Mouse (Mus musculus): ENCODE results near the gene Fcgr3. TPM values are rescaled to one million over a fixed set of nuclear protein-coding genes. Genes with fewer than 3 reads are reported as not detected.
"Not testable (repeated sequence)": the region's sequence is repeated elsewhere in the genome, so short reads cannot be mapped to it uniquely, and the experiment has no call there.

The Fcgr3 gene
- polyA plus RNA-seq, 1 experiment from 2014 or later, result 9.7 TPM

GRCm38 (mm10) chr1:171063569-171064490 lies 905 bp downstream of the Fcgr3 start:
- WGBS, result 8% methylated on average over 36 of the region's 61 CpGs
- H3K27ac ChIP-seq (replicated peaks in 1 of 2; ENCODE audit: control insufficient read depth in 1 of 2, insufficient read depth in 1 of 2, low read depth in 2 of 2, low read length in 2 of 2), result not testable (repeated sequence)

GRCm38 (mm10) chr1:171061566-171061965 lies 3.2 kb downstream of the Fcgr3 start:
- peaks cover 16% of the 10 kb centered on the region for H3K27me3 ChIP-seq (ENCODE audit: control insufficient read depth, insufficient read depth, low read length)
- H3K9ac ChIP-seq (ENCODE audit: low read length), result no peak overlapping the region
- ATAC-seq (ENCODE audit: insufficient number of reproducible peaks, insufficient read depth, low FRiP score, low read depth), result no peak
- H3K27ac ChIP-seq (replicated peaks in 1 of 2; ENCODE audit: control insufficient read depth in 1 of 2, insufficient read depth in 1 of 2, low read depth in 2 of 2, low read length in 2 of 2), result no peak overlapping the region
- no peaks in the 10 kb centered on the region for H3K36me3 ChIP-seq (ENCODE audit: control insufficient read depth, insufficient read depth, low read length)
- H3K9me3 ChIP-seq (ENCODE audit: control insufficient read depth, low read length), result no peaks in the 10 kb centered on the region
- WGBS, result 84% methylated on average over 3 of the region's 3 CpGs
- H3K4me3 ChIP-seq (ENCODE audit: control insufficient read depth in 1 of 2, insufficient read depth in 1 of 2, low read depth in 1 of 2, low read length in 2 of 2), result no peak overlapping the region
- H3K4me1 ChIP-seq (ENCODE audit: control insufficient read depth in 2 of 2, insufficient read depth in 2 of 2, low read length in 2 of 2), result peaks cover 4 to 10% of the 10 kb centered on the region in 2 experiments
- H3K4me2 ChIP-seq (ENCODE audit: low read length), result no peak overlapping the region

More at GRCm38 (mm10) chr1:171063569-171064490, 905 bp downstream of the Fcgr3 start:
- H3K9me3 ChIP-seq (ENCODE audit: control insufficient read depth, low read length); H3K36me3 ChIP-seq (ENCODE audit: control insufficient read depth, insufficient read depth, low read length): not testable (repeated sequence)
- H3K27me3 ChIP-seq (ENCODE audit: control insufficient read depth, insufficient read depth, low read length), result peaks cover 21% of the 10 kb centered on the region
- H3K4me2 ChIP-seq (ENCODE audit: low read length), result peak overlapping the region; percentile 56
- peak overlapping the region; percentile 32 to 37 for H3K4me3 ChIP-seq (ENCODE audit: control insufficient read depth in 1 of 2, insufficient read depth in 1 of 2, low read depth in 1 of 2, low read length in 2 of 2)
- peaks cover 4 to 10% of the 10 kb centered on the region in 2 experiments for H3K4me1 ChIP-seq (ENCODE audit: control insufficient read depth in 2 of 2, insufficient read depth in 2 of 2, low read length in 2 of 2)
- peak; percentile 67 for ATAC-seq (ENCODE audit: insufficient number of reproducible peaks, insufficient read depth, low FRiP score, low read depth)
- peak overlapping the region; percentile 4; the same call in 1 of the 2 replicates for H3K9ac ChIP-seq (ENCODE audit: low read length)

- Histone ChIP-seq H3K9ac (ENCODE audit: low read length) (no peak overlapping the region), H3K27ac (replicated peaks in 1 of 2; ENCODE audit: control insufficient read depth in 1 of 2, insufficient read depth in 1 of 2, low read depth in 2 of 2, low read length in 2 of 2) (no peak overlapping the region), H3K36me3 (ENCODE audit: control insufficient read depth, insufficient read depth, low read length) (no peaks in the 10 kb centered on the region), H3K9me3 (ENCODE audit: control insufficient read depth, low read length) (no peaks in the 10 kb centered on the region), H3K4me2 (ENCODE audit: low read length) (peak overlapping the region; percentile 36), H3K27me3 (ENCODE audit: control insufficient read depth, insufficient read depth, low read length) (peaks cover 13% of the 10 kb centered on the region), H3K4me3 (ENCODE audit: control insufficient read depth in 1 of 2, insufficient read depth in 1 of 2, low read depth in 1 of 2, low read length in 2 of 2) (no peak overlapping the region), H3K4me1 (ENCODE audit: control insufficient read depth in 2 of 2, insufficient read depth in 2 of 2, low read length in 2 of 2) (peaks cover 4 to 10% of the 10 kb centered on the region in 2 experiments)
- no peak for ATAC-seq (ENCODE audit: insufficient number of reproducible peaks, insufficient read depth, low FRiP score, low read depth)
- WGBS, result 6% methylated on average over 10 of the region's 10 CpGs
Measured at GRCm38 (mm10) chr1:171060392-171060791, 4.3 kb downstream of the Fcgr3 start.

GRCm38 (mm10) chr1:171059203-171059602 lies 5.5 kb downstream of the Fcgr3 start:
- H3K27me3 ChIP-seq (ENCODE audit: control insufficient read depth, insufficient read depth, low read length), result peaks cover 5% of the 10 kb centered on the region; the same call in 1 of the 2 replicates
- no peak for ATAC-seq (ENCODE audit: insufficient number of reproducible peaks, insufficient read depth, low FRiP score, low read depth)
- H3K27ac ChIP-seq (replicated peaks in 1 of 2; ENCODE audit: control insufficient read depth in 1 of 2, insufficient read depth in 1 of 2, low read depth in 2 of 2, low read length in 2 of 2), result no peak overlapping the region
- no peaks in the 10 kb centered on the region for H3K9me3 ChIP-seq (ENCODE audit: control insufficient read depth, low read length)
- peaks cover 4 to 7% of the 10 kb centered on the region in 2 experiments; a peak in 2 of 4 replicates for H3K4me1 ChIP-seq (ENCODE audit: control insufficient read depth in 2 of 2, insufficient read depth in 2 of 2, low read length in 2 of 2)
- H3K4me3 ChIP-seq (ENCODE audit: control insufficient read depth in 1 of 2, insufficient read depth in 1 of 2, low read depth in 1 of 2, low read length in 2 of 2), result no peak overlapping the region
- no peak overlapping the region for H3K4me2 ChIP-seq (ENCODE audit: low read length)
- WGBS, result 65% methylated on average over 2 of the region's 2 CpGs
- H3K9ac ChIP-seq (ENCODE audit: low read length), result no peak overlapping the region
- H3K36me3 ChIP-seq (ENCODE audit: control insufficient read depth, insufficient read depth, low read length), result no peaks in the 10 kb centered on the region

- Histone ChIP-seq H3K4me2 (ENCODE audit: low read length) (no peak overlapping the region), H3K36me3 (ENCODE audit: control insufficient read depth, insufficient read depth, low read length) (no peaks in the 10 kb centered on the region), H3K4me3 (ENCODE audit: control insufficient read depth in 1 of 2, insufficient read depth in 1 of 2, low read depth in 1 of 2, low read length in 2 of 2) (no peak overlapping the region), H3K4me1 (ENCODE audit: control insufficient read depth in 2 of 2, insufficient read depth in 2 of 2, low read length in 2 of 2) (peaks cover 4 to 7% of the 10 kb centered on the region in 2 experiments; a peak in 2 of 4 replicates), H3K9ac (ENCODE audit: low read length) (no peak overlapping the region), H3K9me3 (ENCODE audit: control insufficient read depth, low read length) (no peaks in the 10 kb centered on the region), H3K27ac (replicated peaks in 1 of 2; ENCODE audit: control insufficient read depth in 1 of 2, insufficient read depth in 1 of 2, low read depth in 2 of 2, low read length in 2 of 2) (no peak overlapping the region), H3K27me3 (ENCODE audit: control insufficient read depth, insufficient read depth, low read length) (no peaks in the 10 kb centered on the region)
- ATAC-seq (ENCODE audit: insufficient number of reproducible peaks, insufficient read depth, low FRiP score, low read depth), result no peak
- 85% methylated on average over 5 of the region's 5 CpGs for WGBS
Measured at GRCm38 (mm10) chr1:171057253-171057652, 7.5 kb downstream of the Fcgr3 start.

GRCm38 (mm10) chr1:171053305-171053704 lies 11.4 kb downstream of the Fcgr3 start:
- no peak overlapping the region for H3K4me3 ChIP-seq (ENCODE audit: control insufficient read depth in 1 of 2, insufficient read depth in 1 of 2, low read depth in 1 of 2, low read length in 2 of 2)
- no peak overlapping the region for H3K9ac ChIP-seq (ENCODE audit: low read length)
- H3K27ac ChIP-seq (replicated peaks in 1 of 2; ENCODE audit: control insufficient read depth in 1 of 2, insufficient read depth in 1 of 2, low read depth in 2 of 2, low read length in 2 of 2), result no peak overlapping the region
- 84% methylated on average over 6 of the region's 6 CpGs for WGBS
- ATAC-seq (ENCODE audit: insufficient number of reproducible peaks, insufficient read depth, low FRiP score, low read depth), result no peak
- H3K4me1 ChIP-seq (ENCODE audit: control insufficient read depth in 2 of 2, insufficient read depth in 2 of 2, low read length in 2 of 2), result no peaks in the 10 kb centered on the region
- no peaks in the 10 kb centered on the region for H3K9me3 ChIP-seq (ENCODE audit: control insufficient read depth, low read length)
- H3K4me2 ChIP-seq (ENCODE audit: low read length), result no peak overlapping the region
- no peaks in the 10 kb centered on the region for H3K27me3 ChIP-seq (ENCODE audit: control insufficient read depth, insufficient read depth, low read length)
- H3K36me3 ChIP-seq (ENCODE audit: control insufficient read depth, insufficient read depth, low read length), result no peaks in the 10 kb centered on the region

- no peaks in the 10 kb centered on the region for H3K36me3 ChIP-seq (ENCODE audit: control insufficient read depth, insufficient read depth, low read length)
- no peak overlapping the region for H3K9ac ChIP-seq (ENCODE audit: low read length)
- no peaks in the 10 kb centered on the region for H3K27me3 ChIP-seq (ENCODE audit: control insufficient read depth, insufficient read depth, low read length)
- 74% methylated on average over 7 of the region's 7 CpGs for WGBS
- H3K27ac ChIP-seq (replicated peaks in 1 of 2; ENCODE audit: control insufficient read depth in 1 of 2, insufficient read depth in 1 of 2, low read depth in 2 of 2, low read length in 2 of 2), result no peak overlapping the region
- no peaks in the 10 kb centered on the region for H3K4me1 ChIP-seq (ENCODE audit: control insufficient read depth in 2 of 2, insufficient read depth in 2 of 2, low read length in 2 of 2)
- H3K4me3 ChIP-seq (ENCODE audit: control insufficient read depth in 1 of 2, insufficient read depth in 1 of 2, low read depth in 1 of 2, low read length in 2 of 2), result no peak overlapping the region
- no peak for ATAC-seq (ENCODE audit: insufficient number of reproducible peaks, insufficient read depth, low FRiP score, low read depth)
- H3K9me3 ChIP-seq (ENCODE audit: control insufficient read depth, low read length), result no peaks in the 10 kb centered on the region
- no peak overlapping the region for H3K4me2 ChIP-seq (ENCODE audit: low read length)
Measured at GRCm38 (mm10) chr1:171050774-171051173, 14.0 kb downstream of the Fcgr3 start.

Data from heart, embryonic 14.5 days (tissue).